ENCODE assay signal across 9 mouse cellular contexts in the genomic region with DNA sequence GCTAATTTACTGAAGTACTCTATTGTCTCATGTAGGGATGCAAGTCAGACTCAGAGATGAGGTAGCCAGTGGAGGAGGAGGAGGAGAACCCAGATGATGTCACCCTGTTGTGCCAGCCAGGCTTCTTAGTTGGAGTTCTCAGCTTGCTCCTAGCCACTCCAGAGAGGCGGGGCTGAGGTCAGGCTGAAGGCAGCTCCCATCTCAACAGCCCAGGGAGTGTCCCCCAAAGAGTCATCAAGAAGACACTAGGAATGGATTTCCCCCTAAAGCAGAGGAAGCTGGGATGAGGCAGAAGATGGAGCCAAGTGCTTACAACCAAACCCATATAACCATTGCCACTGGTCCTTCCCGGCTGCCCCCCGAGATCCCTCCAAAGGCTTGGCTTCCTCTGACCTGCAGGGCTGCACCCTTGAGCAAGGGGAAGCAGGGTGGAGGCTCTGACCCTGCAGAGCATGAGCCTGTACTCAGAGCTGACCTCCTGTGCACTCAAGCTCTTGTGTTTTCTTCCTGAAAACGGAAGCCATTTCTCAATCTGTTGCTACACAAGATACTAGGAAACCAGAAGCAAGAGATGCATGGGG. TPM values are rescaled to one million over a fixed set of nuclear protein-coding genes. Genes with fewer than 3 reads are reported as not detected.
DNase-seq lines count a peak whose midpoint lies in the region.
"Had no signal": no experiment of that assay in that cellular context is flagged by ENCODE, and none has a peak within 500 bp of the region (broad histone marks: within the 10 kb centered on the region; RNA-seq: fewer than 3 reads in every experiment).

No protein-coding gene starts in this region.

- peak; percentile 44 for DNase-seq in adrenal gland, adult 2 months
- no peak for DNase-seq in adrenal gland, adult 18-20 months (ENCODE audit: low spot score in 2 of 2)
- DNase-seq in lung, adult 18-20 months, result peak; percentile 49 to 56
- DNase-seq in lung, postnatal 25 days (ENCODE audit: low spot score), result no peak
- peak; percentile 40 to 74 for DNase-seq in kidney, postnatal 25 days
- DNase-seq in skeletal muscle tissue, adult 2 months (ENCODE audit: low read depth, low spot score), result peak; percentile 58
- DNase-seq in frontal cortex, adult 2 months (ENCODE audit: extremely low spot score in 1 of 2, low spot score in 1 of 2), result no peak
- DNase-seq in thymus, postnatal 0 days (ENCODE audit: low spot score), result no peak
- DNase-seq: cerebellum, adult 18-20 months had no signal

RNA-seq across cellular contexts. Expression of gene Ksr1, which starts 58.4 kb away (rescaled TPM):
- total RNA-seq in adrenal gland, adult 2 months (2021), result 10 to 100 TPM in 1 of 2 experiments, 1 to 10 TPM in 1; 9.1 to 14.6 TPM
- polyA plus RNA-seq in adrenal gland, adult 2 months (2012; rRNA removed), result 17.5 and 27.6 TPM in 2 replicates
- total RNA-seq in adrenal gland, adult 18-20 months (2021), result 1 to 10 TPM; 6.7 to 7.4 TPM
- 47.0 and 55.7 TPM in 2 replicates for polyA plus RNA-seq in frontal cortex, adult 2 months (2012; rRNA removed)
- 2.7 and 2.8 TPM in 2 replicates for polyA plus RNA-seq in thymus, postnatal 0 days (2015; fragmentation: Nextera tagmentation; extraction: Ambion mirVana)

Comparison
In these comparisons a context has a peak if more than half of its experiments do, and no peak if none do; other contexts are left out.
1. DNase-seq: peak in adrenal gland, adult 2 months (single experiment), lung, adult 18-20 months (2 of 2), kidney, postnatal 25 days (2 of 2) and skeletal muscle tissue, adult 2 months (single experiment); none in adrenal gland, adult 18-20 months (0 of 2), lung, postnatal 25 days (single experiment), frontal cortex, adult 2 months (0 of 2) and thymus, postnatal 0 days (single experiment).